Mouse (Mus musculus): ENCODE measurements around the gene Cfap298. TPM values are rescaled to one million over a fixed set of nuclear protein-coding genes. Genes with fewer than 3 reads are reported as not detected.

Cfap298 gene
- 10 to 100 TPM; 23.8 to 25.9 TPM for total RNA-seq (2021)
- long read RNA-seq, experiment 1, transcript Cfap298-201 (7 exons, 1,430 nt) = major isoform, 90 of 93 reads
- long read RNA-seq, experiment 1, partial matches to known transcripts = 2 of 93 reads
- long read RNA-seq, experiment 1, other reads (novel, unspliced or antisense) = 1 of 93 reads
- long read RNA-seq, experiment 2, transcript Cfap298-201 (7 exons, 1,430 nt) = major isoform, 67 of 70 reads
- long read RNA-seq, experiment 2, partial matches to known transcripts = 3 of 70 reads
- long read RNA-seq, experiment 2, other reads (novel, unspliced or antisense) = 0 of 70 reads

- DNase-seq = peak; percentile 91
Observed at GRCm38 (mm10) chr16:90934687-90935328, at the start of gene Cfap298. Gene Cfap298, minus strand, starts transcription at chr16:90935114.

- DNase-seq = no peak
Observed at GRCm38 (mm10) chr16:90971004-90971403, 36.1 kb upstream of the Cfap298 start.

GRCm38 (mm10) chr16:90966241-90966640, 31.3 kb upstream of the Cfap298 start:
- no peak for DNase-seq

GRCm38 (mm10) chr16:90964302-90964701, 29.4 kb upstream of the Cfap298 start:
- DNase-seq = no peak

GRCm38 (mm10) chr16:90963866-90964265, 29.0 kb upstream of the Cfap298 start:
- DNase-seq = no peak

DNA sequence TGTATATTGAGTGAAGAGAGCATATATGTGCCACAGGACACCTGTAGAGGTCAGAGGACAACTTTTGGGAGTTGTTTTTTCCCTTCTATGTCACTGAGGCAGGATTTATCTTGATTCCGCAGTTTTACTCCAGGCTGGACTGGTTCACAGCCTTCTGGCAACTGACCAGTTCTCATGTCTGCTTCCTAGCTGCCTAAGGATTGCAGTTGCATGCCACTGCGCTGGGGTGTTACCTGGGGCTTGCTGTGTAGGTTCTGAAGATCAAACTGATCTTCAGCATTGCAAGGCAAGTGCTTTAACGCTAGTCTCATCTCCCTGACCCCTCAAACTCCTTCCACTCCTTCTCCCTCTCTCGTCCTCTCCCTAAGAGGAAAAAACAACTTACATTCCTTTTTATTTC, 28.3 kb upstream of the Cfap298 start:
- DNase-seq = no peak

GRCm38 (mm10) chr16:90958301-90959085, 23.6 kb upstream of the Cfap298 start:
- DNase-seq = no peak

DNA sequence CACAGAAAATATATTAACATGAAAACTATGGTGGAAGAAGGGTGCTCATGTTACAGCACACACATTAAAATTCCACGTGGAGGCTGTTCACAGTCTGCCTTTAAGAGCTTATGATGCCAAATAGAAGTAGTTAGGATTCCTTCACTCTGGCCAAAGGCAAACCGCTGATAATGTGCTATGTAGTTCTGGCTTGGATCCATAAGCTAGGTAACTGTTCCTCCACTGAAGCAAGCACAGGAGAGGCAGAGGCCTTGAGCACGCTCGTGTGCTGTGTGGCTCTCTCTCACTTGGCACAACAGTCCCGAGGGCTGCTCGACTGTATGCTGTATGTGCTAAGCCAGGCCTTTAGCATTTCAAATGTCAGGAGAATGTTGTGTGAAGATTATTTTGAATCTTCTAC, 20.6 kb upstream of the Cfap298 start:
- DNase-seq = no peak

DNA sequence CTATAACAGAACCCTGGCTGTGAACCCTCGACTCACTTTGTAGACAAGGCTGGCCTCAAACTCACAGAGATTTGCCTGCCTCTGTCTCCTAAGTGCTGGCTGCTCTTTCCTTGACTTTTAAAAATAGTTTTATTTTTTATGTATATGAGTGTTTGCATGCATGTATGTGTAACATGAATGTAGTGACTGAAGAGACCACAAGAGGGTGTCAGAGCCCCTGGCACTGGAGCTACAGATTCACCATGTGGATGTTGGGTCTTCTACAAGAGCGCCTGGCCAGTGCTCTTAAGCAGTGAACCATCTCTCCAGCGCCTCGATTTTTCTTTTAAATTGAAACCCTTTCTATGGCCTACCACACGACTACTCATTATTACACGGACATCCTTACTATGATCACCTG, 18.9 kb upstream of the Cfap298 start:
- DNase-seq = no peak

- DNase-seq = no peak
Observed at GRCm38 (mm10) chr16:90953147-90953546, 18.2 kb upstream of the Cfap298 start.

GRCm38 (mm10) chr16:90950354-90950963, 15.5 kb upstream of the Cfap298 start:
- DNase-seq = no peak

DNA sequence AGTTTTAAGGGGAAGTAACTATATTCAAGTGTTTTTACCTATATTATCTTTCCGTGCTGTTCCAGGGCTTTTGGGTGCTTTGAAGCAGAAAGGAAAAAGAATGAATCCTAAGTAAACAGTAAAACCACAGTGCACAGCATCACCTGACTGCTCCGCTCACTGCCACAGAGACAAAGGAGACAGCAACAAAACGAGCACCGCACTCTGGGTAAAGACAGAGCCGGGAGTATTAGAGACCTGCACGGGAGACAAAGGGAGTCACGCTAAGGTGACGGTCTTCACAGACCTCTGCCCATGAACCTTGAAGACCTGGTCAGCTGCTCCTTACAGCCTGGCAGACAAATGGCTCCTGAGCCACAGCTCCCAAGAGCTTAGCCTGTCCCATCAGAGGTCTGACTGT, 12.1 kb upstream of the Cfap298 start:
- no peak for DNase-seq

GRCm38 (mm10) chr16:90941246-90941645, 6.3 kb upstream of the Cfap298 start:
- no peak for DNase-seq

- DNase-seq = peak; percentile 60
Observed at GRCm38 (mm10) chr16:90934193-90934686, 674 bp downstream of the Cfap298 start.

DNA sequence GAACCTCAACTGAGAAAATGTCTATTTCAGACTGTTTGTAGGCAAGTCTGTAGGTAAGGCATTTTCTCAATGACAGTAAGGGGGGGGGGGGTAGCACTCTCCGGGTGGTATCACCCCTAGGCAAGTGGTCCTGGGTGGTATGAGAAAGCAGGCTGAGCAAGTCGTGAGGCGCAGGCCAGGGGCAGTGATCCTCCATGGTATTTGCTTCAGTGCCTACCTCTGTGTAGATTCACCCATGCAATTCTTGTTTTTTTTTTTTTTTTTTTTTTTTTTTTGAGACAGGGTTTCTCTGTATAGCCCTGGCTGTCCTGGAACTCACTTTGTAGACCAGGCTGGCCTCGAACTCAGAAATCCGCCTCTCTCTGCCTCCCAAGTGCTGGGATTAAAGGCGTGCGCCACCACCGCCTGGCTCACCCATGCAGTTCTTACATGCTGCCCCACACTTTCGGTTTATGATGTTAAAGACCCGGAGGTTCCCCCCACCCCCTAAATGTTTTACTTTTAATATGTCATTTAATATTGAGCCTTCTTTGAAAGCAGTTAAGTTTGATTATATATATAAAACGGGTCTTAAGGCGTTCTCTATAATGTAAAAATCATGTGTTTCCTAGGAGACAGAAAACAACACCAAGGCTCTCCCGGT, 1.3 kb downstream of the Cfap298 start:
- no peak for DNase-seq

DNA sequence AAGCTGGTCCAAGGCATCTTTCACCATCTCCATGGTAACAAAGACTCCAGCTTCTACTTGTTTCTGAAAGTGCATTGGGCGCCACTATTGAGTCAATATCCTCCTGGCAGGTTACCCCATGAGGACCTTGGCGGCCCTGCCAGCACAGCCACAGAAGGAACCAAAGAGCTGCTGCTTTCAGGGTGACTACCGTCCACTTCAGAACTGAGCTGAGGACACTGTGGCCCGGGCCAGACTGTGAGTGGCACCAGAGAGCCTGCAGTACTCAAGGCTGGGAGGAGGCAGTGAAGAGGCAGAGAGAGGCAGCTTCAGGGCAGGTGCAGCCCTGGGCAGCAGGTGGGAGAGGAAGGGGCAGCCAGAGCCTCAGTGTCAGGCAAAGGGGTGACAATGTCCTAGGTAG, 7.5 kb downstream of the Cfap298 start:
- DNase-seq = no peak

DNA sequence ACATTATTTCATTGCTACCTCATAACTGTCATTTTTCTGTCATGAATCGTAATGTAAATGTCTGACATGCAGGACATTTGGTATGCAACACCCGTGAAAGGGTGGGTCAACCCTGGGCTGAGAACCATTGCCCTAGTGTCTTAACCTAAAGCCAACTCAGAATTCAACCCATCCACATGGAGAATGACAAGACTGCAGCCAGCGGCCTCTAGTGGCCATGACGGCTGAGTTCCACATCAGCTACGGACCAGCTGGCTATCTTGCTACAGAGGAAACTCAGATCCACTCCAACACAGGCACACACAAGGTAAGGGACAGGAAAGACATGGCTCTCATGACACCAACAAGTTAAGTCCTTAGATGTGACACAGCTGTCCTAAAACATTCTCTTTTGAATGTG, 9.5 kb downstream of the Cfap298 start:
- no peak for DNase-seq

DNA sequence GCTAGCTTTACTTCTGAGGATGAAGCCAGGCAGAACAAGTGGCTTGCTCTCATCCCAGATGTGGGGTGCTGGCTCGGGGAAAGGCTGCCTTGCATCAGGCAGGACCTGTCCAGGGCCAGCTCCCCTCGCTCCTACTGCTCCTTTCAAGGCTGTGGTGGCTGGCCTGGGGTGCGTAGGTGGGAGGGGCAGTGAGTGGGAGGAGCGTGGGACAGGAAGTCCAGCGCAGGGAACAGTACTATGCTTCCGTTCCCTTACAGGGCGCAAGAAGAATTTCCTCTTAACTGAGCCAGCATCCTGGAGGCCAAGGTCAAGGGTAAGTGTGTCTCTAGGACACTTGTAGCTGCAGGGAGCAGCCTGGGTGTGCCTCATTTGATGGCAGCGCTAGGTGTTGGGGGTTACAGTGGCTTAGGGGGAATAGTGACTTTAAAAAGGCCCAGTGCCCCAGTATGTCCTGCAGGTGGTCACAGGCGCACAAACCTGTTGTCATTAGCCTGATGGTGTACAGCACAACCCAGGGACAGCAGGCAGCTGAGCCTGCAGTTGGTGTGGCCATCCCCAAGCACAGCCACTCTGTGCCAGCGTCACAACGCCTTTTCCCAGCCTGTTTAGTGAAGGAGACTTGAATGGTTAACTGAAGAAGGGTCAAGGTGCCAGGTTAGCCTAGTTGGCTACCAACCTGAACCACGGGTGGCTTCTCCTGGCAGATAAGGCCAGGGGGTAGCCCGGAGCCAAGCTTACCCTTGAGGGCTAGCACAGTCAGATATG, 10.1 kb downstream of the Cfap298 start:
- DNase-seq = no peak

DNA sequence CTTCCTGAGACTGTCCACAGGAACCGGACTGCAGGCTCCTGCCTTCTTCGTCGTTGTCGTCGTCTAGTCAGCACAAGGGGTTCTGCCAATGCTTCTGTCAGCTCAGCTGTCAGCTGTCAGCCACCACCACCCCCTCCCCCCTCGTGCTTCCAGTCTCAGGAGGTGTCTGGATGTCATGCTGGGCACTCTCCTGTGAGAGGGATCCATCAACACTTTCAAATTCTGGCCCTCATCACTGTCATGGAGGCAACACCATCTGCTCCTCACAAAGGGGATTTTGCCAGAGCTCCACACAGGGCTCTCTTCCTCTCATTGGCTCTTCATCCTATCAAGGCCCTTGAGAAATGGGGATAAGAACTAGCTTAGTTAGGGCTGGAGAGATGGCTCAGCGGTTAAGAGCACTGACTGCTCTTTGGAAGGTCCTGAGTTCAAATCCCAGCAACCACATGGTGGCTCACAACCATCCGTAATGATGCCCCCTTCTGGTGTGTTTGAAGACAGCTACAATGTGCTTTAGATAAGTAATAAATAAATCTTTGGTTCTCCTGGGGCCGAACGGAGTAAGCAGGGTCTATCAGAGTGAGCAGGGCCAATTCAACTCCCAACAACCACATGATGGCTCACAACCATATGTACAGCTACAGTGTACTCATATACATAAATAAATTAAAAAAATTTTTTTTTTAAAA, 13.3 kb downstream of the Cfap298 start:
- DNase-seq = peak; percentile 40

DNA sequence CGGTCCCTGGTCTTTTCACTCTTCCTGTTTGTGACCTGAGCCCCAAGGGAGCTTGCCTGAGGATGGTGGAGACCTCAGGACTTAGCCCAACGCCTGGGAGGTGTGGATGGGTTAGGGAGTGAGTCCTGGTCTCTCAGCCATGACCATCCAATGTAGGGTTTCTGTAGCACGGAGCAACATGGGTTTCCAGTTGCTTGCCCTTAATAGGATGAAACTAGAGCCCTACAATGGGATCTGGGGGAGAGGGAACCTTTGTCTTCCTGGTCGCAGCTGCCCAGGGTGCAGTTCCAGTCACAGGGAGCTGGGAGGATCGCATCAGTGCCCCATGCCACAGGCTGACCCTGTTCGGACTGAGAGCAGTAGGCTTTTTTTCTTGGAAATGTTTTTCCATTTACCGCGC, 17.8 kb downstream of the Cfap298 start:
- no peak for DNase-seq

- no peak for DNase-seq
Observed at GRCm38 (mm10) chr16:90916040-90916481, 18.9 kb downstream of the Cfap298 start.
